ENCODE assay signal across 20 mouse cellular contexts in the genomic region with DNA sequence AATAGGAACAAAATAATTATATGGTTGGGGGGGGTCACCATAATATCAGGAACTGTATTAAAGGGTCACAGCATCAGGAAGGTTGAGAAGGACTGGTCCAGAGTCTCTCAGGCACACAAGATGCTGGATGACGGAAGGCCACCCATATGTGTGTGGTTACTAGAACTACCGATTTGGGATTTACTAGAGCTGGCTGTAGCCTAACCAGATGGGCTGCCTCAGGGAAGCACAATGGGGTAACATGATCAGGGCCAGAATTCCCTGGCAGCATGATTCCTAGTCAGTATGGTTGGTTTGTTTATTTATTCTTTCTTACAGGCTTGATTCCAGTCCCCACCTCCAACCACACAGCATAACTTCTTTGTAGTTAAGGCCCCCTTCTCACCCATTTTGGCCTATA.
DNase-seq lines count a peak whose midpoint lies in the region; ATAC-seq lines count a peak whose summit lies in the region.
"Had no signal": no experiment of that assay in that cellular context is flagged by ENCODE, and none has a peak within 500 bp of the region (broad histone marks: within the 10 kb centered on the region; RNA-seq: fewer than 3 reads in every experiment).

No protein-coding gene starts in this region.

- H3K36me3 ChIP-seq in hindbrain, embryonic 16.5 days (ENCODE audit: control insufficient read depth, insufficient read depth, low read length): peaks cover 33% of the 10 kb centered on the region
- H3K36me3 ChIP-seq in hindbrain, embryonic 12.5 days: peaks cover 58% of the 10 kb centered on the region
- H3K36me3 ChIP-seq in forebrain, embryonic 15.5 days: peaks cover 42% of the 10 kb centered on the region

- H3K9ac ChIP-seq in hindbrain, embryonic 16.5 days (ENCODE audit: low read depth, low read length): no peak overlapping the region
- no peak overlapping the region for H3K9ac ChIP-seq in hindbrain, embryonic 12.5 days
- no peak overlapping the region for H3K9ac ChIP-seq in forebrain, embryonic 15.5 days (replicated peaks)
- H3K9ac ChIP-seq: hindbrain, embryonic 14.5 days; liver, postnatal 0 days had no signal

- WGBS in hindbrain, embryonic 16.5 days: 80% methylated on average over 2 of the region's 2 CpGs
- 80% methylated on average over 2 of the region's 2 CpGs for WGBS in hindbrain, embryonic 12.5 days
- 76% methylated on average over 2 of the region's 2 CpGs for WGBS in forebrain, embryonic 15.5 days

- H3K9me3 ChIP-seq in hindbrain, embryonic 16.5 days (ENCODE audit: control insufficient read depth, low read length): no peaks in the 10 kb centered on the region
- no peaks in the 10 kb centered on the region for H3K9me3 ChIP-seq in hindbrain, embryonic 12.5 days (replicated peaks)
- H3K9me3 ChIP-seq in forebrain, embryonic 15.5 days: no peaks in the 10 kb centered on the region

- no peak overlapping the region for H3K4me3 ChIP-seq in hindbrain, embryonic 16.5 days (ENCODE audit: low read length)
- H3K4me3 ChIP-seq in hindbrain, embryonic 12.5 days: no peak overlapping the region
- no peak overlapping the region for H3K4me3 ChIP-seq in forebrain, embryonic 15.5 days
- H3K4me3 ChIP-seq: erythroblast, embryonic 14.5 days had no signal

- no peak overlapping the region for H3K27ac ChIP-seq in hindbrain, embryonic 16.5 days (ENCODE audit: low read depth, low read length)
- no peak overlapping the region for H3K27ac ChIP-seq in hindbrain, embryonic 12.5 days
- H3K27ac ChIP-seq in forebrain, embryonic 15.5 days (replicated peaks): no peak overlapping the region
- H3K27ac ChIP-seq: hindbrain, embryonic 14.5 days had no signal

- H3K4me1 ChIP-seq in hindbrain, embryonic 16.5 days (ENCODE audit: control insufficient read depth, insufficient read depth, low read depth, low read length): no peaks in the 10 kb centered on the region
- no peaks in the 10 kb centered on the region for H3K4me1 ChIP-seq in hindbrain, embryonic 12.5 days
- H3K4me1 ChIP-seq in forebrain, embryonic 15.5 days: no peaks in the 10 kb centered on the region

- H3K27me3 ChIP-seq in hindbrain, embryonic 16.5 days (replicated peaks; ENCODE audit: control insufficient read depth, insufficient read depth, low read length): no peaks in the 10 kb centered on the region
- H3K27me3 ChIP-seq in hindbrain, embryonic 12.5 days: no peaks in the 10 kb centered on the region
- H3K27me3 ChIP-seq in forebrain, embryonic 15.5 days: no peaks in the 10 kb centered on the region

- ATAC-seq in hindbrain, embryonic 16.5 days: peak; percentile 29; the same call in 1 of the 2 replicates
- ATAC-seq in hindbrain, embryonic 12.5 days (ENCODE audit: low FRiP score): no peak
- peak; percentile 70 for ATAC-seq in forebrain, embryonic 15.5 days (replicated peaks)
- ATAC-seq: liver, postnatal 0 days had no signal

- H3K4me2 ChIP-seq in hindbrain, embryonic 16.5 days (ENCODE audit: low read length): no peak overlapping the region
- H3K4me2 ChIP-seq in hindbrain, embryonic 12.5 days (replicated peaks): no peak overlapping the region
- H3K4me2 ChIP-seq in forebrain, embryonic 15.5 days (replicated peaks): no peak overlapping the region
- H3K4me2 ChIP-seq: heart, embryonic 11.5 days; hindbrain, embryonic 14.5 days had no signal

- DNase-seq in cerebellum, adult 11-12 months: peak; percentile 73
- peak; percentile 49 to 73 for DNase-seq in cerebellum, postnatal 14 days
- no peak for DNase-seq in thymus, postnatal 10 days (ENCODE audit: low spot score in 2 of 2)
- no peak for DNase-seq in layer of hippocampus, postnatal 10 days (ENCODE audit: low spot score in 2 of 2)
- no peak for DNase-seq in ovary, postnatal 10 days (ENCODE audit: low spot score)
- DNase-seq: embryo, embryonic 11 days; gastrocnemius, postnatal 36 days; heart, postnatal 14 days; kidney, adult 11 months; kidney, postnatal 14 days; liver; liver, postnatal 0 days; right cerebral cortex, postnatal 14 days; thymus, postnatal 25 days had no signal

Comparison
In these comparisons a context has a peak if more than half of its experiments do, and no peak if none do; other contexts are left out.
1. DNase-seq: peak in cerebellum, adult 11-12 months (single experiment) and cerebellum, postnatal 14 days (2 of 2); none in thymus, postnatal 10 days (0 of 2), layer of hippocampus, postnatal 10 days (0 of 2) and ovary, postnatal 10 days (single experiment).